Mouse (Mus musculus): ENCODE results near the gene Gpatch8. TPM values are rescaled to one million over a fixed set of nuclear protein-coding genes. Genes with fewer than 3 reads are reported as not detected.

The Gpatch8 gene
- total and polyA plus RNA-seq, 3 experiments = 11.5 to 24.7 (median 16.6) TPM

DNA sequence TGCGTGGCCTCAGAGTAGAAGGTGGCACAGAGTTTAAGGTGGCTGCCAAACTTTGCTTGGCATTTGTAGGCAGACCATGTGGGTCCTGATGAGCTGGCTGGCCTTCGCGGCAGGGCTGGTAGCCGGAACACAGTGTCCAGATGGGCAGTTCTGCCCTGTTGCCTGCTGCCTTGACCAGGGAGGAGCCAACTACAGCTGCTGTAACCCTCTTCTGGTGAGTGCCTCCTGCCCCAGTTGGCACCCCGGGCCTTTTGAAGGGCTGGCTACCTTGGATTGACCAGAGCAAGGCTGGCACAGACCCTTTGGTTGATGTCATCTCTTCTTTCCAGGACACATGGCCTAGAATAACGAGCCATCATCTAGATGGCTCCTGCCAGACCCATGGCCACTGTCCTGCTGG is 123.3 kb downstream of the Gpatch8 start:
- in situ Hi-C loops (cut with MboI; ENCODE audit: low pct_ligation_motif_present, low pct_unique_long_range_greater_than_20kb, low sequenced_read_pairs) = loop anchor here (5.0 kb wide), 1 partner anchor 131 kb away; no protein-coding TSS in a partner anchor
- H3K27ac ChIP-seq (ENCODE audit: insufficient read depth, low read depth) = peak overlapping the region; percentile 88

DNA sequence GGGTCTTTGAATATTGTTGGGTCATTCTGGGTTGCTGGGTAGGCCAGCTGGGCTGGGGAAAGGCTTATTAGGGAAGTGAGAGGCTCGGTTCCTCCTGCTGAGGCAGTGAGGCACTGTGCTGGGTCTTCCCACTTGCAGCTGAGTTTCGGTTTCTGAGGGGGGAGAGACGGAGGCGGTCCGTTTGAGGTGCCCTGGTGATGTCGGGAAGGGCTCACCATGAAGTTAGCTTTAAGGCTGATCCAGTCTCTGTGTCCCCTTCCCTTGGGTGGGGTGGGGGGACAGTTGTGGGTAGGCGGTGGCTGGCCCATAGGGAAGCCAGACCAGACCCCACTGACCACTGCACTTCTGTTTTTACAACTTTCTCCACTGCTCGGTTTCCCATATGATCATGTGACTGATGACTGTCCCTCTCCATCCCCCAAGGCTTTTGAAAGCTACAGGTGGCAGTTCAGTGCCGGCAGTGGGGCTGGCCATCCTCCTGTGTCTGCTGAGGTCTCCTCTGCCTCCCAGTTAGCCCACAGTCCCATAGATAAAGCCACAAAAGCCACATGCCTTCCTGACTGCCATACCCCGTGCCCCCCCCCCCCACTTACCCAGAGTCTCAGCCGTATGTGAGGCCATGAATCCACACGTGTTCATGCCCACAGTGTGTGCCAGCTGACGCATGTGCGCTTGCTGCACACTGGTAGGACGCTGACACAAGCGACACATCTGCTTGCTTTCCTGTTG is 123.9 kb downstream of the Gpatch8 start:
- peak; percentile 99 for DNase-seq (ENCODE audit: extremely low read depth)
- H3K27ac ChIP-seq (ENCODE audit: insufficient read depth, low read depth) = peak overlapping the region; percentile 88
- H3K4me2 ChIP-seq (ENCODE audit: insufficient read depth, low read depth, poor library complexity, severe bottlenecking) = peak overlapping the region; percentile 41
- H3K4me1 ChIP-seq (ENCODE audit: control insufficient read depth in 1 of 2, insufficient read depth in 2 of 2) = peaks cover 27 to 53% of the 10 kb centered on the region in 2 experiments
- H3K79me2 ChIP-seq (replicated peaks; ENCODE audit: control insufficient read depth, extremely low read depth, insufficient read depth, poor library complexity, severe bottlenecking) = no peaks in the 10 kb centered on the region
- peak overlapping the region; percentile 14; the same call in 1 of the 2 replicates for H3K9ac ChIP-seq (ENCODE audit: insufficient read depth, low read depth)
- in situ Hi-C loops (cut with MboI; ENCODE audit: low pct_ligation_motif_present, low pct_unique_long_range_greater_than_20kb, low sequenced_read_pairs) = loop anchor here (5.0 kb wide), 1 partner anchor 130 kb away; no protein-coding TSS in a partner anchor
- dilution Hi-C loops (cut with MboI; ENCODE audit: extremely low pct_ligation_motif_present, extremely low pct_unique_long_range_greater_than_20kb, low sequenced_read_pairs) = no loop called here
- H3K9me3 ChIP-seq (replicated peaks; ENCODE audit: low read length) = peaks cover 14% of the 10 kb centered on the region
- H3K36me3 ChIP-seq (replicated peaks in 1 of 2; ENCODE audit: control insufficient read depth in 1 of 2, insufficient read depth in 1 of 2, low read length in 1 of 2) = peaks cover 21 to 35% of the 10 kb centered on the region in 2 experiments
- peak overlapping the region; percentile 24 to 60 (median 43) for H3K4me3 ChIP-seq (replicated peaks in 1 of 3; ENCODE audit: low read depth in 2 of 3, low read length in 2 of 3, poor library complexity in 1 of 3)
- no peaks in the 10 kb centered on the region for H3K27me3 ChIP-seq (replicated peaks)
- peak; percentile 68 for TF ChIP-seq POLR2A (IDR thresholded peaks at IDR 0.05; ENCODE audit: low read depth, low read length)
- peak; percentile 98 for TF ChIP-seq BHLHE40 (IDR thresholded peaks at IDR 0.05; ENCODE audit: low read depth, low read length)
- TF ChIP-seq TBP (conservative IDR thresholded peaks at IDR 0.05; ENCODE audit: low read depth, low read length) = peak; percentile 78
- peak; percentile 85 for TF ChIP-seq USF2 (conservative IDR thresholded peaks at IDR 0.05; ENCODE audit: low read depth, low read length)
- TF ChIP-seq USF1 (IDR thresholded peaks at IDR 0.05; ENCODE audit: low read depth, low read length) = peak; percentile 84
- no peak for TF ChIP-seq CHD1 (IDR thresholded peaks at IDR 0.05; ENCODE audit: low read depth, low read length)
- TF ChIP-seq MAZ (IDR thresholded peaks at IDR 0.05; ENCODE audit: low read depth, low read length) = peak; percentile 94
- no peak; the same call in 1 of the 2 replicates for TF ChIP-seq ZMIZ1 (IDR thresholded peaks at IDR 0.05; ENCODE audit: low read depth, low read length)
- peak; percentile 69 for TF ChIP-seq NRF1 (IDR thresholded peaks at IDR 0.05; ENCODE audit: low read depth, low read length)
- peak; percentile 98 for TF ChIP-seq IRF4 (IDR thresholded peaks at IDR 0.05; ENCODE audit: low read depth, low read length)
- TF ChIP-seq MXI1 (IDR thresholded peaks at IDR 0.05; ENCODE audit: low read depth, low read length) = peak; percentile 90
- TF ChIP-seq JUN (IDR thresholded peaks at IDR 0.05; ENCODE audit: insufficient read depth, low read depth, low read length) = no peak; the same call in 1 of the 2 replicates
- TF ChIP-seq ELF1 (IDR thresholded peaks at IDR 0.05; ENCODE audit: low read depth, low read length) = peak; percentile 59; the same call in 1 of the 2 replicates
- TF ChIP-seq PAX5 (IDR thresholded peaks at IDR 0.05; ENCODE audit: low read length) = no peak
- TF ChIP-seq JUND (conservative IDR thresholded peaks at IDR 0.05; ENCODE audit: low read depth, low read length) = 0 out of 2 replicates have a peak, but pooled peaks have one; percentile 17
- no peak; the same call in 1 of the 2 replicates for TF ChIP-seq NELFE (IDR thresholded peaks at IDR 0.05; ENCODE audit: low read depth, low read length)
- peak; percentile 90 for TF ChIP-seq MAFK (IDR thresholded peaks at IDR 0.05; ENCODE audit: insufficient replicate concordance, low read length)
- TF ChIP-seq ETS1 (conservative IDR thresholded peaks at IDR 0.05; ENCODE audit: low read depth, low read length) = peak; percentile 98
- TF ChIP-seq E2F4 (IDR thresholded peaks at IDR 0.05; ENCODE audit: insufficient replicate concordance, low read depth, low read length) = no peak
- no peak; the same call in 1 of the 2 replicates for TF ChIP-seq HCFC1 (IDR thresholded peaks at IDR 0.05; ENCODE audit: low read depth, low read length)
- peak; percentile 98 for TF ChIP-seq EP300 (IDR thresholded peaks at IDR 0.05; ENCODE audit: low read length)
- peak; percentile 99 for TF ChIP-seq TCF12 (IDR thresholded peaks at IDR 0.05; ENCODE audit: low read depth, low read length)
- TF ChIP-seq MYC (IDR thresholded peaks at IDR 0.05; ENCODE audit: low read depth, low read length) = peak; percentile 93
- no peak for TF ChIP-seq ZKSCAN1 (IDR thresholded peaks at IDR 0.05; ENCODE audit: borderline replicate concordance, low read depth, low read length)
- peak; percentile 89 for TF ChIP-seq MEF2A (IDR thresholded peaks at IDR 0.05; ENCODE audit: borderline replicate concordance, low read depth, low read length)
- TF ChIP-seq SIN3A (IDR thresholded peaks at IDR 0.05; ENCODE audit: low read length) = no peak; the same call in none of the 2 replicates
- no peak for TF ChIP-seq ZC3H11A (IDR thresholded peaks at IDR 0.05; ENCODE audit: low read depth, low read length)
- TF ChIP-seq SMC3 (IDR thresholded peaks at IDR 0.05; ENCODE audit: low read depth, low read length) = no peak

More for the DNA sequence above, 123.3 kb downstream of the Gpatch8 start:
- Histone ChIP-seq H3K4me1 (ENCODE audit: control insufficient read depth in 1 of 2, insufficient read depth in 2 of 2) (peaks cover 27 to 53% of the 10 kb centered on the region in 2 experiments), H3K27me3 (replicated peaks) (no peaks in the 10 kb centered on the region), H3K79me2 (replicated peaks; ENCODE audit: control insufficient read depth, extremely low read depth, insufficient read depth, poor library complexity, severe bottlenecking) (no peaks in the 10 kb centered on the region), H3K9ac (ENCODE audit: insufficient read depth, low read depth) (peak overlapping the region; percentile 14; the same call in 1 of the 2 replicates), H3K9me3 (replicated peaks; ENCODE audit: low read length) (peaks cover 20% of the 10 kb centered on the region), H3K4me3 (replicated peaks in 1 of 3; ENCODE audit: low read depth in 2 of 3, low read length in 2 of 3, poor library complexity in 1 of 3) (peak overlapping the region; percentile 4 to 60 (median 18)), H3K4me2 (ENCODE audit: insufficient read depth, low read depth, poor library complexity, severe bottlenecking) (peak overlapping the region; percentile 41), H3K36me3 (replicated peaks in 1 of 2; ENCODE audit: control insufficient read depth in 1 of 2, insufficient read depth in 1 of 2, low read length in 1 of 2) (peaks cover 24 to 41% of the 10 kb centered on the region in 2 experiments)
- TF ChIP-seq CHD1 (IDR thresholded peaks at IDR 0.05; ENCODE audit: low read depth, low read length) (0 out of 2 replicates have a peak, but pooled peaks have one; percentile 43), ZMIZ1 (IDR thresholded peaks at IDR 0.05; ENCODE audit: low read depth, low read length) (peak; percentile 30; the same call in 1 of the 2 replicates), NELFE (IDR thresholded peaks at IDR 0.05; ENCODE audit: low read depth, low read length) (peak; percentile 8; the same call in 1 of the 2 replicates), MXI1 (IDR thresholded peaks at IDR 0.05; ENCODE audit: low read depth, low read length) (peak; percentile 3; the same call in 1 of the 2 replicates), MAZ (IDR thresholded peaks at IDR 0.05; ENCODE audit: low read depth, low read length) (no peak)
- DNase-seq (ENCODE audit: extremely low read depth) = no peak
- dilution Hi-C loops (cut with MboI; ENCODE audit: extremely low pct_ligation_motif_present, extremely low pct_unique_long_range_greater_than_20kb, low sequenced_read_pairs) = no loop called here

Data from CH12.LX (cell line).